27 mouse cellular contexts compared by ENCODE assay signal in the genomic region with DNA sequence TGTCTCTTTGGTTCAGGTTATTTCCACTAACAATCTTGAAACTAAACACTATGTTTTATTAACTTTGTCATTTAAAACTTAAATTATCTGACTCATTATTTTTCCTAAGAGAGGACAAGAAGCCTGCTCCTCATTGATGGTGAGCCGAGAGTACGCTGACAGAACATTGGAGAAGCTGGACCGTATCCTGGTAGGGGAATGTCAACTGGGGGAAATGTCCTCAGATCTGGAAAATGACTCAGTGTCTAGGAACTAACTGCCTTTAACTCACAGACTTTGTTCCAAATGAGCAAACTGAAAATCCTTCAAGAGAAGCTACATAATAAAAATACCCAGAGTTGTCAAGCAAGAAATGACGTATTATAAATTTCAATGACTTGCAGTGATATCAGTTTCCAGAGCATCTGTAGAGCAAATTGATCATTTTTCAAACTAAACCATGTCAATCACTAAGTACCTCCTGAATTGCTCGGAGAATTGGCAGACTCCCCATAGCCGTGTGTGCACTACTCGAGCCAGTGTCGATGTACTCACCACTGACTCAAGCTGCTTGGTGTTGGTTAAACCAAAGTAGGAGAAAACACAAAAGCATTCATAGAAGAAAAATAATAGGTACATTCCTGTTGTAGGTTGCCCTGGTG. TPM values are rescaled to one million over a fixed set of nuclear protein-coding genes. Genes with fewer than 3 reads are reported as not detected.
A peak's percentile ranks its signal among the peaks of the same experiment; 100 is the strongest.
DNase-seq lines count a peak whose midpoint lies in the region; ATAC-seq and TF ChIP-seq lines count a peak whose summit lies in the region.
"Had no signal": no experiment of that assay in that cellular context is flagged by ENCODE, and none has a peak within 500 bp of the region (broad histone marks: within the 10 kb centered on the region; RNA-seq: fewer than 3 reads in every experiment).

No protein-coding gene starts in this region.

- no peak for ATAC-seq in megakaryocyte-erythroid progenitor cell, adult 5-6 weeks (replicated peaks; ENCODE audit: low FRiP score, low TSS enrichment, poor library complexity, severe bottlenecking)
- ATAC-seq in megakaryocyte, adult 5-6 weeks (ENCODE audit: poor library complexity, severe bottlenecking), result no peak
- ATAC-seq: forebrain, embryonic 16.5 days; hindbrain, postnatal 0 days; intestine, embryonic 15.5 days had no signal

- H3K9me3 ChIP-seq in heart, embryonic 10.5 days, result no peaks in the 10 kb centered on the region
- H3K9me3 ChIP-seq: intestine, embryonic 15.5 days; limb, embryonic 12.5 days; liver, embryonic 15.5 days; lung, embryonic 15.5 days had no signal

- DNase-seq in gastrocnemius, adult 2 months, result no peak
- DNase-seq in gastrocnemius, postnatal 25 days, result no peak
- peak; percentile 42 for DNase-seq in heart, adult 8-10 months (ENCODE audit: low spot score)
- DNase-seq in heart, postnatal 4 days, result no peak
- peak; percentile 77 for DNase-seq in NIH3T3 (ENCODE audit: low read depth)
- peak; percentile 31 for DNase-seq in heart, embryonic 10.5 days (ENCODE audit: low spot score)
- DNase-seq: adrenal gland, postnatal 10 days; cerebellum, adult 8-10 months; cerebellum, postnatal 25 days; kidney, adult 2 months; kidney, postnatal 36 days; lung, postnatal 36 days; midbrain, embryonic 14.5 days; right cerebral cortex, postnatal 4 days; thymus, adult 2 months; thymus, postnatal 36 days had no signal

- intact Hi-C loops in gastrocnemius, adult 2 months (cut with DNase I), result no loop called here

- no peaks in the 10 kb centered on the region for H3K27me3 ChIP-seq in heart, embryonic 10.5 days (ENCODE audit: insufficient read depth, poor library complexity, severe bottlenecking)
- H3K27me3 ChIP-seq: intestine, embryonic 15.5 days; limb, embryonic 12.5 days; lung, embryonic 15.5 days had no signal

- H3K4me1 ChIP-seq in heart, embryonic 10.5 days, result no peaks in the 10 kb centered on the region
- H3K4me1 ChIP-seq: intestine, embryonic 15.5 days; liver, embryonic 15.5 days; lung, embryonic 15.5 days; megakaryocyte, embryonic 14.5 days had no signal

- no peak for TF ChIP-seq CTCF in gastrocnemius, adult 2 months (IDR thresholded peaks at IDR 0.05)

- H3K4me3 ChIP-seq in gastrocnemius, adult 2 months, result no peak overlapping the region
- H3K4me3 ChIP-seq in heart, embryonic 10.5 days, result no peak overlapping the region
- H3K4me3 ChIP-seq: intestine, embryonic 15.5 days; layer of hippocampus, adult 2 months; left cerebral cortex, adult 2 months; limb, embryonic 12.5 days; liver, embryonic 15.5 days; lung, embryonic 15.5 days; megakaryocyte, embryonic 14.5 days had no signal

- peak overlapping the region; percentile 38 for H3K27ac ChIP-seq in gastrocnemius, adult 2 months
- no peak overlapping the region for H3K27ac ChIP-seq in heart, embryonic 10.5 days
- H3K27ac ChIP-seq: hindbrain, postnatal 0 days; intestine, embryonic 15.5 days; layer of hippocampus, adult 2 months; left cerebral cortex, adult 2 months; limb, embryonic 12.5 days; liver, embryonic 15.5 days; lung, embryonic 15.5 days had no signal

- H3K36me3 ChIP-seq in heart, embryonic 10.5 days, result no peaks in the 10 kb centered on the region
- H3K36me3 ChIP-seq: intestine, embryonic 15.5 days; limb, embryonic 12.5 days; liver, embryonic 15.5 days; lung, embryonic 15.5 days had no signal

- 84% methylated on average over 8 of the region's 8 CpGs for WGBS in heart, embryonic 10.5 days

RNA-seq across cellular contexts. Expression of a gene that starts 20.0 kb away (rescaled TPM):
- 1 to 10 TPM; 1.2 to 1.3 TPM for total RNA-seq in gastrocnemius, adult 2 months (2021)
- total RNA-seq in gastrocnemius, postnatal 25 days (2021), result 1 to 10 TPM; 1.3 to 1.8 TPM
- total RNA-seq in heart, adult 8-10 months (2022), result 1 to 10 TPM; 1.5 to 2.4 (median 1.8) TPM
- 10 to 100 TPM; 10.1 to 10.6 TPM for total RNA-seq in heart, postnatal 4 days (2021)
- polyA plus RNA-seq in heart, embryonic 10.5 days (2016; fragmentation: Nextera tagmentation; extraction: Ambion mirVana), result 30.1 and 35.0 TPM in 2 replicates
- total RNA-seq in megakaryocyte-erythroid progenitor cell, adult 5-6 weeks (2014; fragmentation: Nextera tagmentation), result 88.7 and 102 TPM in 2 replicates
- 94.2 and 137 TPM in 2 replicates for total RNA-seq in megakaryocyte-erythroid progenitor cell, adult 5-6 weeks (2017)
- total RNA-seq in megakaryocyte, adult 5-6 weeks (2015), result 35.7 and 45.3 TPM in 2 replicates
- total RNA-seq in megakaryocyte, adult 5-6 weeks (2017), result 48.3 and 51.7 TPM in 2 replicates

RNA-seq across cellular contexts. Expression of a gene that starts 30.1 kb away (rescaled TPM):
- 1 to 10 TPM; 4.1 to 5.9 TPM for total RNA-seq in gastrocnemius, adult 2 months (2021)
- total RNA-seq in gastrocnemius, postnatal 25 days (2021), result 1 to 10 TPM; 4.9 to 8.3 TPM
- 10 to 100 TPM in 1 of 4 experiments, 1 to 10 TPM in 3; 6.2 to 10.6 (median 6.8) TPM for total RNA-seq in heart, adult 8-10 months (2022)
- total RNA-seq in heart, postnatal 4 days (2021), result 10 to 100 TPM; 19.0 to 19.6 TPM
- polyA plus RNA-seq in heart, embryonic 10.5 days (2016; fragmentation: Nextera tagmentation; extraction: Ambion mirVana), result 16.1 and 18.1 TPM in 2 replicates
- 1.6 and 3.5 TPM in 2 replicates for total RNA-seq in megakaryocyte-erythroid progenitor cell, adult 5-6 weeks (2014; fragmentation: Nextera tagmentation)
- total RNA-seq in megakaryocyte-erythroid progenitor cell, adult 5-6 weeks (2017), result 0.99 and 4.2 TPM in 2 replicates
- 2.8 and 3.1 TPM in 2 replicates for total RNA-seq in megakaryocyte, adult 5-6 weeks (2015)
- total RNA-seq in megakaryocyte, adult 5-6 weeks (2017), result 1.7 and 3.0 TPM in 2 replicates

Comparison
In these comparisons a context has a peak if more than half of its experiments do, and no peak if none do; other contexts are left out.
1. DNase-seq: peak in heart, adult 8-10 months (single experiment), NIH3T3 (single experiment) and heart, embryonic 10.5 days (single experiment); none in gastrocnemius, adult 2 months (single experiment), gastrocnemius, postnatal 25 days (single experiment) and heart, postnatal 4 days (single experiment).